Mouse (Mus musculus) embryonic facial prominence, embryonic 15.5 days (tissue): ENCODE measurements at regions not wholly inside any gene's neighbourhood (a gene's known extent, or its start where the extent isn't known, plus 50 kb on each side); places are given as distances from the start of the nearest gene placed in this dataset. TPM values are rescaled to one million over a fixed set of nuclear protein-coding genes. Genes with fewer than 3 reads are reported as not detected.

Experiments used
- ATAC-seq: fragments of 200-750 bp; cut with Nextera tagmentation; 2 replicates; pipeline ENCODE4 v1.8.0; 2017; ENCODE audit warnings: low read depth, moderate TSS enrichment; ENCODE audit not compliant: insufficient number of reproducible peaks, low FRiP score, low TSS enrichment
- H3K27ac ChIP-seq: fragments of 300-500 bp; sonication (generic); replicated peaks from 2 replicates; pipeline ENCODE4 v1.5.1; 2015; ENCODE audit warnings: mild to moderate bottlenecking, inconsistent platforms
- H3K27me3 ChIP-seq: fragments of 300-500 bp; sonication (generic); 2 replicates; pipeline ENCODE4 v1.6.1; 2015; ENCODE audit warnings: inconsistent platforms
- H3K36me3 ChIP-seq: fragments of 300-500 bp; sonication (generic); 2 replicates; pipeline ENCODE4 v1.6.1; 2015; ENCODE audit warnings: mild to moderate bottlenecking, inconsistent platforms
- H3K4me1 ChIP-seq: fragments of 300-500 bp; sonication (generic); 2 replicates; pipeline ENCODE4 v1.6.1; 2015; ENCODE audit warnings: inconsistent platforms
- H3K4me2 ChIP-seq: fragments of 300-500 bp; sonication (generic); replicated peaks from 2 replicates; pipeline ENCODE4 v1.6.1; 2015; ENCODE audit warnings: mild to moderate bottlenecking, inconsistent platforms
- H3K4me3 ChIP-seq: fragments of 300-500 bp; sonication (generic); replicated peaks from 2 replicates; pipeline ENCODE4 v1.5.1; 2015; ENCODE audit warnings: mild to moderate bottlenecking, inconsistent platforms
- H3K9ac ChIP-seq: fragments of 300-500 bp; sonication (generic); 2 replicates; pipeline ENCODE4 v1.6.1; 2015; ENCODE audit warnings: inconsistent platforms
- H3K9me3 ChIP-seq: fragments of 300-500 bp; sonication (generic); replicated peaks from 2 replicates; pipeline ENCODE4 v1.6.1; 2016; ENCODE audit warnings: inconsistent platforms
- WGBS: fragments of 180-500 bp; shearing (Covaris S2); methylation state at CpG from one replicate; pipeline ENCODE4 v1.1.7; 2015; 5-methylcytosine and 5-hydroxymethylcytosine counted together
- microRNA-seq: library from miRNA; unstranded; fragments of <30 nt; microRNA quantifications from one replicate; pipeline ENCODE4, GENCODE M21; 2016; ENCODE audit warnings: borderline number of aligned reads

GRCm38 (mm10) chr8:73645582-73645981 lies 292.2 kb upstream of the Large1 start:
- no peaks in the 10 kb centered on the region for H3K9me3 ChIP-seq
- H3K4me3 ChIP-seq: no peak overlapping the region
- no peaks in the 10 kb centered on the region for H3K36me3 ChIP-seq
- ATAC-seq: no peak
- H3K9ac ChIP-seq: no peak overlapping the region
- H3K27me3 ChIP-seq: no peaks in the 10 kb centered on the region
- H3K27ac ChIP-seq: no peak overlapping the region
- no peaks in the 10 kb centered on the region for H3K4me1 ChIP-seq
- H3K4me2 ChIP-seq: no peak overlapping the region
- 76% methylated on average over 4 of the region's 4 CpGs for WGBS

DNA sequence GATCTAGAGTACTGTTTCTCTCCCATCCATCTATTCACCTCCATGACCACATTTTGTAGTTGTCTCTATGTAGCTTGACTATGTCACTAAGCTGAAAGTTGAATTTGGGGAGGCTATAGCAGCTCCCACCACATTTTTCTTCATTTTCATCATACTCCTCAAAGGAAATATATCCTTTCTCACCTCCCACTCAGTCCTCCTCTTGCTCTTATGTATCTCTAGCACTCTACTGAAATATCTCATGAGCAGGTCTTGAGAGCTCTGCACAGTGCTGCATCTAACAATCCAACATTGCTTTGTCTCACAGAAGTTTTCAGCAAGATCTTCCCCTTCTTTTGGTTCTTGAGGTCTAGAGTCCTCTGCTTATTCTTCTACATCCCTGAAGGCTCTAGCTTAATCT lies 273.5 kb upstream of the Large1 start:
- H3K4me3 ChIP-seq: no peak overlapping the region
- H3K4me1 ChIP-seq: no peaks in the 10 kb centered on the region
- H3K9me3 ChIP-seq: no peaks in the 10 kb centered on the region
- H3K27ac ChIP-seq: no peak overlapping the region
- no peaks in the 10 kb centered on the region for H3K27me3 ChIP-seq
- no peaks in the 10 kb centered on the region for H3K36me3 ChIP-seq
- H3K4me2 ChIP-seq: no peak overlapping the region
- ATAC-seq: no peak
- H3K9ac ChIP-seq: no peak overlapping the region

DNA sequence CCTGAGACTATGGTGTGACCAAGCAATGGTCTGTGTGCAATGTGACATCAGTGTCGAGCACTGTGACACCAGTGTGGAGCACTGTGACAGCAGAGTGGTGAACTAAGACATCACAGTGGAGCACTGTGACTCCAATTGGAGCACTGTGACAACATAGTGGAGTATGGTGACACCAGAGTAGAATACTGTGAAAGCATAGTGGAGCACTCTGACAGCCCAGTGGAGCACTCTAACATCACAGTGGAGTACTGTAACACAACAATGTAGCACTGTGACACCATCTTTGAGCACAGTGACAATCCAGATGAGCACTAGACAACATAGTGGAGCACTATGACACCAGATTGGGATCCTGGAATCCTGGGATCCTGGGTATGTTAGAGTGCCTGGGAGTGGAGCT lies 265.6 kb upstream of the Large1 start:
- WGBS: 84% methylated on average over 1 of the region's 1 CpGs
- Histone ChIP-seq H3K36me3 (no peaks in the 10 kb centered on the region), H3K4me3 (no peak overlapping the region), H3K4me2 (no peak overlapping the region), H3K27me3 (no peaks in the 10 kb centered on the region), H3K27ac (no peak overlapping the region), H3K9ac (no peak overlapping the region), H3K4me1 (no peaks in the 10 kb centered on the region), H3K9me3 (no peaks in the 10 kb centered on the region)
- peak; percentile 72 for ATAC-seq

DNA sequence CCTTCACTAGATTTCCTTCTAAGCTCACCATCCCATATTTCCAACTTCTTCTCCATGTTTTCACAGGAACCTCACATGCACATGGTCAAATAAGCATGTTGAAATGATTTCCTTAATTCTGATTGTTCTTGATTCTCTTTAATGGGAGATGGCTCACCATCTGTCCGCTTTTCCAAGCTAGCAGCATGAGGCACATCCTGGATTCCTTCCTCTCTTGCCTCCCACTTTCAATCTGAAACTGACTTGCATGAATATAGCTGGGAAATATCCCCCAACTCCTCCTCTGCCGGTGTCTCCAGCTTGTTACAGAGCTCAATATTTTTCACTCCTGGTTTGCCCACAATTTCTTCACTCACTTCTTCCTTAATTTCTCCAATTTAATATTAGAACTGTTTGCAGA lies 261.3 kb upstream of the Large1 start:
- Histone ChIP-seq H3K9ac (no peak overlapping the region), H3K9me3 (no peaks in the 10 kb centered on the region), H3K36me3 (no peaks in the 10 kb centered on the region), H3K4me3 (no peak overlapping the region), H3K27me3 (no peaks in the 10 kb centered on the region), H3K4me2 (no peak overlapping the region), H3K27ac (no peak overlapping the region), H3K4me1 (no peaks in the 10 kb centered on the region)
- no peak for ATAC-seq
- WGBS: 80% methylated on average over 2 of the region's 2 CpGs

DNA sequence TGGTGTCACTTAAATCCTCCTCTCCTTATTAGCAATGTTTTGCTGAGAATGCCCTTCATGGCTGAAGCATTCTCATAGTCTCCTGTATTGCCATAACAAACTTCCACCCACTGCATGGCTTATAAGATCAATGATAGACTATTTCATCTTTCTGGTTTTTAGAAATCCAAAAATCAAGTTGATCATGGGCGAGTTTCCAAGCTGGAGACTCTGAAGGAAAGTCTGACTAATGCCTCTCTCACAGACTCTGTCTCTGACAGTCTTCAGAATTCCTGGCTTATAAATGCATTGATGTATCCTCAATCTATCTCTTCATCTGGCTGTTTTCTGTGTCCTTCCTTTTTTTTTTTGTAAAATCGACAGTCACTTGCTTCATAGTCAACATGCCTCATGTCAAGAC lies 260.8 kb upstream of the Large1 start:
- Histone ChIP-seq H3K36me3 (no peaks in the 10 kb centered on the region), H3K4me1 (no peaks in the 10 kb centered on the region), H3K27ac (no peak overlapping the region), H3K27me3 (no peaks in the 10 kb centered on the region), H3K4me2 (no peak overlapping the region), H3K4me3 (no peak overlapping the region), H3K9me3 (no peaks in the 10 kb centered on the region), H3K9ac (no peak overlapping the region)
- no peak for ATAC-seq
- WGBS: 54% methylated on average over 2 of the region's 2 CpGs

DNA sequence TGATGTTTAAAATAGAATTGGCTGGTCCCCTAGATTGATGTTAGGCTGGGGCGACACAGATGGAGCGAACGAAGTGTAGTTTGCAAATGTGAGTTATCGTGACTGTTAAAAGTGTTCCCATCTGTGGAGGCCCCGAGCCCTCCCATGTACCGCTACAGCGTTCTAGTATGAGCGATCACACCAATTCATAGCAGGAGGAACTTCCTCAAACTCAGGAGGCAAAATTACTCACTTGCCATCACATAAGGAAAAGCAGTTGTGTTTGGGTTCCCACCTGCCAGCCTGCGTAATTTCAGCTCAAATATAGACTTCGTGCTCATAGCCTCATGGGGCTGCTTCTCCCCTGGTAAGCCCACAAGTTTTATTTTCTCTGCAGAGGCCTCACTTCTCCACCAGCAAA lies 258.2 kb upstream of the Large1 start:
- Histone ChIP-seq H3K4me3 (no peak overlapping the region), H3K4me2 (no peak overlapping the region), H3K27ac (no peak overlapping the region), H3K36me3 (no peaks in the 10 kb centered on the region), H3K9me3 (no peaks in the 10 kb centered on the region), H3K9ac (no peak overlapping the region), H3K27me3 (no peaks in the 10 kb centered on the region), H3K4me1 (no peaks in the 10 kb centered on the region)
- WGBS: 79% methylated on average over 10 of the region's 10 CpGs
- no peak for ATAC-seq

DNA sequence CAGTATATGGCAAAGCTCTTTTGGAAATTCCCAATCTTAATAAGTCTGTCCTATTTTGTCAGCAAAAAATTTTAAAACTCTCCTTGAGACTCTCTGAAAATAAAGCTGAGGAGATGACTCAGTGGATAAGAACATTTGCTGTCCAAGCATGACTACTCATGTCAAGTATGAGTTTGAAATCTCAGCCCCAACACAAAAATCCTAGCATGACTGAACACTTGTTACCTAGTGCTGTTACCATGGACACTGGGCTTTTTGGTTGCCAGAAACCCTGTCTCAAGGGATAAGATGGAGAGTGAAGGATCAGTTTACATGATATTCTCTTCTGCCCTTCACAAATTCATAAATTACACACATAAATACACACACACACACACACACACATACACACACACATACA lies 217.3 kb upstream of the Large1 start:
- no peak overlapping the region for H3K27ac ChIP-seq
- no peaks in the 10 kb centered on the region for H3K4me1 ChIP-seq
- ATAC-seq: no peak
- no peaks in the 10 kb centered on the region for H3K9me3 ChIP-seq
- H3K4me3 ChIP-seq: no peak overlapping the region
- no peak overlapping the region for H3K9ac ChIP-seq
- no peak overlapping the region for H3K4me2 ChIP-seq
- no peaks in the 10 kb centered on the region for H3K36me3 ChIP-seq
- no peaks in the 10 kb centered on the region for H3K27me3 ChIP-seq

- Histone ChIP-seq H3K36me3 (no peaks in the 10 kb centered on the region), H3K27me3 (no peaks in the 10 kb centered on the region), H3K4me2 (no peak overlapping the region), H3K9ac (no peak overlapping the region), H3K9me3 (no peaks in the 10 kb centered on the region), H3K4me1 (no peaks in the 10 kb centered on the region), H3K27ac (no peak overlapping the region), H3K4me3 (no peak overlapping the region)
- no peak for ATAC-seq
These were observed 216.6 kb upstream of the Large1 start for GRCm38 (mm10) chr8:73569963-73570362.

Small RNA genes lying in the stretch of these regions (microRNA-seq; reads per million reads assigned to microRNA genes)
- gene Gm23255: not detected
